Mouse (Mus musculus) midbrain, postnatal 0 days (tissue): ENCODE measurements around the gene C1ql1. TPM values are rescaled to one million over a fixed set of nuclear protein-coding genes. Genes with fewer than 3 reads are reported as not detected.
"Not testable (repeated sequence)": the region's sequence is repeated elsewhere in the genome, so short reads cannot be mapped to it uniquely, and the experiment has no call there.

ENCODE experiments used
- ATAC-seq: fragments of 200-750 bp; cut with Nextera tagmentation; 2 replicates; pipeline ENCODE4 v1.8.0; 2017; ENCODE audit warnings: moderate number of reproducible peaks, mild to moderate bottlenecking, moderate TSS enrichment, moderate library complexity; ENCODE audit not compliant: low FRiP score
- DNase-seq: peaks from one replicate; pipeline ENCODE4 v3.0.0-alpha.2; 2015; ENCODE audit warnings: low spot score
- H3K27ac ChIP-seq: fragments of 300-500 bp; sonication (generic); 2 replicates; pipeline ENCODE4 v1.5.1; 2014; ENCODE audit warnings: low read depth, mild to moderate bottlenecking, low read length, mixed read lengths
- H3K27me3 ChIP-seq: fragments of 300-500 bp; sonication (generic); 2 replicates; pipeline ENCODE4 v1.6.1; 2014; ENCODE audit warnings: low read length, control low read depth, mixed read lengths; ENCODE audit not compliant: insufficient read depth
- H3K36me3 ChIP-seq: fragments of 300-500 bp; sonication (generic); 2 replicates; pipeline ENCODE4 v1.6.1; 2014; ENCODE audit warnings: low read length, control low read depth, mixed read lengths; ENCODE audit not compliant: insufficient read depth
- H3K4me1 ChIP-seq: fragments of 300-500 bp; sonication (generic); 2 replicates; pipeline ENCODE4 v1.6.1; 2014; ENCODE audit warnings: mild to moderate bottlenecking, control low read depth, antibody characterized with exemption, low read length, mixed read lengths; ENCODE audit not compliant: insufficient read depth
- H3K4me2 ChIP-seq: fragments of 300-500 bp; sonication (generic); 2 replicates; pipeline ENCODE4 v1.6.1; 2014; ENCODE audit warnings: low read depth, mild to moderate bottlenecking, low read length, mixed read lengths; ENCODE audit not compliant: poor library complexity, severe bottlenecking
- H3K4me3 ChIP-seq: fragments of 300-500 bp; sonication (generic); 2 replicates; pipeline ENCODE4 v1.5.1; 2014; ENCODE audit warnings: low read depth, mild to moderate bottlenecking, low read length, moderate library complexity
- H3K9ac ChIP-seq: fragments of 300-500 bp; sonication (generic); replicated peaks from 2 replicates; pipeline ENCODE4 v1.6.1; 2014; ENCODE audit warnings: mild to moderate bottlenecking, low read length, moderate library complexity, mixed read lengths; ENCODE audit not compliant: poor library complexity, severe bottlenecking
- H3K9me3 ChIP-seq: fragments of 300-500 bp; sonication (generic); 2 replicates; pipeline ENCODE4 v1.6.1; 2016; ENCODE audit warnings: low read length, control low read depth
- CTCF ChIP-seq: IDR thresholded peaks from 2 replicates; pipeline ENCODE4 v1.5.1; 2016; ENCODE audit warnings: antibody characterized with exemption, mild to moderate bottlenecking
- WGBS: fragments of 180-500 bp; shearing (Covaris S2); extraction: QIAGEN DNeasy Blood & Tissue Kit; methylation state at CpG from one replicate; pipeline ENCODE4 v1.1.7; 2014; 5-methylcytosine and 5-hydroxymethylcytosine counted together
- polyA plus RNA-seq: library from polyadenylated mRNA; unstranded; fragments of >200 nt; fragmentation: Nextera tagmentation; extraction: Ambion mirVana; gene quantifications from 2 replicates; pipeline ENCODE4 v1.2.1, GENCODE M21; 2015
- total RNA-seq: library from RNA; depleted of rRNA; stranded (reverse); fragments of >200 nt; gene quantifications from 2 replicates; pipeline ENCODE4 v1.2.3, GENCODE M21; 2014

Gene C1ql1
- total and polyA plus RNA-seq, 2 experiments from 2014 or later = 15.8 to 45.6 TPM

DNA sequence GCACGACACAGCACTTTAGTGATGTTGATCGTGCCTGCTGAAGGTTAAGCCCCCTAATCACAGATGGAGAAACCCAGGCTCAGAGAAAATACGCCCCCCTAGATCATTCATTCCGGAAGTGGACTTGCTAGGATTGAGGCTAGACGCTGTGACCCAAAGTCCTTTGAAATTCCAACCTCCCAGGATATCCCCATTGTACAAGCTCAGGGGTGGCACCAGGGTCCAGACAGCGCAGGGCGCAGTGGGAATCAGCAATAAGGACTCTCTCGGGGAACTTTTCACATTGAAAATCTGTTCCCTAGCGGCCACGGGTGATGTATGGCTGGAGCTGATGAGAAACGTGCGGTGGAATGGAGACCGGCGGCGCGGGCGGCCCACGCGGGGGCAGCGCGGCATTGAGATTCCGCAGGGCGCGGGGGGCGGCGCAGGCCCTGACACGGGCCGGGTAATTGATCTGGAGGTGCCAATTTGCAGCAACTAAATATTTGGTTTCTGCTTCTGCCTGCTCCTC, 43.2 kb upstream of the C1ql1 start:
- Histone ChIP-seq H3K4me3 (peak overlapping the region; percentile 30), H3K4me1 (peaks cover 11% of the 10 kb centered on the region), H3K27ac (no peak overlapping the region), H3K9ac (peak overlapping the region; percentile 33; the same call in 1 of the 2 replicates), H3K27me3 (peaks cover 8% of the 10 kb centered on the region), H3K4me2 (peak overlapping the region; percentile 71), H3K9me3 (no peaks in the 10 kb centered on the region), H3K36me3 (peaks cover 9% of the 10 kb centered on the region)
- DNase-seq (no peak), ATAC-seq (no peak)
- TF ChIP-seq CTCF = no peak; the same call in 1 of the 2 replicates
- 7% methylated on average over 27 of the region's 28 CpGs for WGBS

DNA sequence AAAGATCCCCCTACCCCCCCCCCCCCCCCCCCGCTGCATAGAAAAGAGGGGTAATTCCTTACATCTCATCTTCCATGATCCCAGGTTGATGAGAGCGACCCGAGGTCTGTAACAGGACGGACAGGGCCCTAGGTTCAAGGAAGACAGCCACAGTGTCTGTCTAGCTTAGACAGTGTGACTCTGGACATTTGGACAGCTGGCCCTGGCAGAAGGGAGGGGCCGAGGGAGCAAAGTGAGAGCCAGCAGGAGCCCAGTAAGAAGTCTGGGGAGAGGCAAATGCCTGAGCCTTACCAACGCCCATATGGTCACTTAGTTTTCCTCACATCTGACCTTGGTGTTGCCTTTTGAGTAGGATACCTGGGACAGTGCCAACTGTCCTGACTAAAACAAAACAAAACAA, 38.7 kb upstream of the C1ql1 start:
- H3K4me2 ChIP-seq = no peak overlapping the region
- H3K4me1 ChIP-seq = 0 out of 2 replicates have a peak, but pooled peaks cover 5% of the 10 kb centered on the region
- DNase-seq (no peak), ATAC-seq (no peak)
- no peak overlapping the region for H3K4me3 ChIP-seq
- no peak for TF ChIP-seq CTCF
- no peak overlapping the region for H3K9ac ChIP-seq
- no peaks in the 10 kb centered on the region for H3K36me3 ChIP-seq
- 58% methylated on average over 6 of the region's 6 CpGs for WGBS
- no peak overlapping the region for H3K27ac ChIP-seq
- peaks cover 8% of the 10 kb centered on the region; the same call in 1 of the 2 replicates for H3K27me3 ChIP-seq
- H3K9me3 ChIP-seq = no peaks in the 10 kb centered on the region

GRCm38 (mm10) chr11:102984615-102985014, 38.1 kb upstream of the C1ql1 start:
- ATAC-seq (no peak), DNase-seq (no peak)
- H3K36me3 ChIP-seq = no peaks in the 10 kb centered on the region
- peaks cover 6% of the 10 kb centered on the region; the same call in 1 of the 2 replicates for H3K27me3 ChIP-seq
- no peak overlapping the region for H3K4me2 ChIP-seq
- 0 out of 2 replicates have a peak, but pooled peaks cover 2% of the 10 kb centered on the region for H3K4me1 ChIP-seq
- H3K9me3 ChIP-seq = no peaks in the 10 kb centered on the region
- no peak overlapping the region for H3K9ac ChIP-seq
- TF ChIP-seq CTCF = no peak
- no peak overlapping the region for H3K27ac ChIP-seq
- no peak overlapping the region for H3K4me3 ChIP-seq
- 50% methylated on average over 4 of the region's 4 CpGs for WGBS

DNA sequence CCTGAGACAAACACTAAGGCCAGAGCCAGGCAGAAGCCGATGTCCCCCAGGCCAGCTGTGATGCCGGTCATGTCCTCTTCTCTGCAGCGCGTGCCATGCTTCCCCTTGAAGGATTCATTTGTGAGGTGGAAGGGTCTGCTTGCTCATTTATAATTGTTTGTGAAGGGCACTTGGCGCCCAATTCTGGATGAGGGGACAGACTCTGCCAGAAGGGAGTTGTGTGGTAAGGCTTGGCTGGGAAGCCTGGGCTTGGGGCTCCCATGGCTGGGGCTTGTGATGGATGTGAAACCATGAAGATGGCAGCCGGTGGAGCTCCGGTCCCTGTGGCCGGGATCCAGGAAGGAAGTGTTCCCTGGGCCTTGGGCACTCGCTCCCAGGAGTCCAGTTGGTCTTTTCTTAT, 37.6 kb upstream of the C1ql1 start:
- Histone ChIP-seq H3K9ac (no peak overlapping the region), H3K36me3 (no peaks in the 10 kb centered on the region), H3K9me3 (no peaks in the 10 kb centered on the region), H3K27ac (no peak overlapping the region), H3K4me1 (no peaks in the 10 kb centered on the region), H3K4me3 (no peak overlapping the region), H3K27me3 (peaks cover 1% of the 10 kb centered on the region; the same call in 1 of the 2 replicates), H3K4me2 (no peak overlapping the region)
- no peak for DNase-seq
- WGBS = 91% methylated on average over 9 of the region's 9 CpGs
- no peak for ATAC-seq
- no peak for TF ChIP-seq CTCF

DNA sequence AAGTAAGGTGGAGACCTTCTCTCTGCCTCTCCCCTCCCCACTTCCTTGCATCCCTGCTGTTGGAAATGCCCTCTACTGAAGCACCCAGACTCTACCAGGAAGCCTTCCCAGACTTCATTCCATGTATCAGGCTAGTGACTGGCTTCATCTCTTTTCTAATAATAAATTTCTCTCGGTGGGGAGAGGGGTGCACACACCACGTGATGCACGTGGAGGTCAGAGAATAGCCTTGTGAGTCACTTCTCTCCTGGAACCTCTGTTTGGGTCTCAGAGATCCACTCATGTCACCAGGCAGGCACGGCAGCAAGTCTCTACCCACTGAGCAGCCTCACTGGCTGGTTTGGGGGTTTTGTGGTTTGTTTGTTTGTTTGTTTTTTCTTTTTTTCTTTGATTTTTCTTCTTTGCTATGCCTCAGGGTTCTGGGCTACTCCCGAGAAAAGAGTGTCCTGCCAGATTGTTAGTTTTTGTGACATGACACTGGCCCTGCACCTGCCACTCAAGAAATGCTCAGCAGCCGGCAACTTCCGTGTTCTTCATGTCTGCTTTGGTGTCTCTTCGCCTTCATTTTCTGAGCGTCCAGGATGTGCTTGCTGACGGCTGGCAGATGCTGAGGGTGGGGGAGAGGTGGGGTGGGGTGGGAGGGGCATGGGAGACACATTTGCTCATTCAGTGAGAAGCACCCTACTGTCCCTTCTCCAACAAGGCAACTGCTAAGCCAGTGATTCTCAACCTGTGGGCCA, 34.8 kb upstream of the C1ql1 start:
- H3K9ac ChIP-seq = no peak overlapping the region
- no peaks in the 10 kb centered on the region for H3K9me3 ChIP-seq
- no peak for ATAC-seq
- H3K27ac ChIP-seq = no peak overlapping the region
- H3K27me3 ChIP-seq = no peaks in the 10 kb centered on the region
- H3K4me2 ChIP-seq = no peak overlapping the region
- no peak for TF ChIP-seq CTCF
- WGBS = 65% methylated on average over 10 of the region's 10 CpGs
- H3K4me1 ChIP-seq = no peaks in the 10 kb centered on the region
- DNase-seq = no peak
- H3K4me3 ChIP-seq = no peak overlapping the region
- no peaks in the 10 kb centered on the region for H3K36me3 ChIP-seq

- H3K4me1 ChIP-seq = no peaks in the 10 kb centered on the region
- H3K36me3 ChIP-seq = no peaks in the 10 kb centered on the region
- no peak overlapping the region for H3K4me2 ChIP-seq
- H3K9ac ChIP-seq = no peak overlapping the region
- no peak overlapping the region for H3K4me3 ChIP-seq
- no peaks in the 10 kb centered on the region for H3K9me3 ChIP-seq
- no peaks in the 10 kb centered on the region for H3K27me3 ChIP-seq
- DNase-seq (no peak), ATAC-seq (no peak)
- H3K27ac ChIP-seq = no peak overlapping the region
- 46% methylated on average over 6 of the region's 6 CpGs for WGBS
- no peak for TF ChIP-seq CTCF
These were observed 31.7 kb upstream of the C1ql1 start for GRCm38 (mm10) chr11:102978052-102978666.

DNA sequence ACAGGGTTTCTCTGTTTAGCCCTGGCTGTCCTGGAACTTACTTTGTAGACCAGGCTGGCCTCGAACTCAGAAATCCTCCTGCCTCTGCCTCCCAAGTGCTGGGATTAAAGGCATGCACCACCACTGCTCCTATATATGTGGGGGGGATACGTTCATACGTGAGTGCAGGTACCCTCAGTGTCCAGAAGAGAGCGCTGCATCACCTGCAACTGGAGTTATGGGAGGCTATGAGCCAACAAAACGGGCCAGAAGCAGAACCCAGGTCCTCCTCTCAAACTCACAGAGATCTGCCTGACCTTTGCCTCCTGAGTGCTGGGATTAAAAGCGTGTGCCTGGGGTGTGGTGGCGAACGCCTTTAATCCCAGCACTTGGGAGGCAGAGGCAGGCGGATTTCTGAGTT, 29.5 kb upstream of the C1ql1 start:
- not testable (repeated sequence) for H3K27ac ChIP-seq, H3K4me1 ChIP-seq, ATAC-seq, H3K9ac ChIP-seq, H3K27me3 ChIP-seq, H3K36me3 ChIP-seq, H3K9me3 ChIP-seq, H3K4me3 ChIP-seq, H3K4me2 ChIP-seq, DNase-seq
- WGBS = 87% methylated on average over 9 of the region's 9 CpGs
